Mouse (Mus musculus): Measurements from ENCODE around the gene Cyth1. TPM values are rescaled to one million over a fixed set of nuclear protein-coding genes. Genes with fewer than 3 reads are reported as not detected.

Cyth1 gene
- polyA plus RNA-seq, 3 experiments from 2014 or later = 33.8 to 51.6 (median 41.7) TPM

- ATAC-seq = no peak
These were observed 145.0 kb downstream of the Cyth1 start for GRCm38 (mm10) chr11:118103383-118103782.

- ATAC-seq = peak; percentile 80
These were observed 145.6 kb downstream of the Cyth1 start for GRCm38 (mm10) chr11:118102838-118103237.

- ATAC-seq = no peak
These were observed 147.3 kb downstream of the Cyth1 start for GRCm38 (mm10) chr11:118101133-118101532.

GRCm38 (mm10) chr11:118096736-118097135, 151.7 kb downstream of the Cyth1 start:
- no peak for ATAC-seq

- no peak for ATAC-seq
These were observed 153.4 kb downstream of the Cyth1 start for GRCm38 (mm10) chr11:118095004-118095403.

GRCm38 (mm10) chr11:118091002-118091670, 157.3 kb downstream of the Cyth1 start:
- ATAC-seq = no peak

GRCm38 (mm10) chr11:118088896-118089295, 159.5 kb downstream of the Cyth1 start:
- ATAC-seq = no peak

GRCm38 (mm10) chr11:118085961-118086360, 162.4 kb downstream of the Cyth1 start:
- ATAC-seq = no peak

- ATAC-seq = no peak
These were observed 163.2 kb downstream of the Cyth1 start for GRCm38 (mm10) chr11:118085176-118085575.

GRCm38 (mm10) chr11:118084266-118084665, 164.1 kb downstream of the Cyth1 start:
- ATAC-seq = no peak

- no peak for ATAC-seq
These were observed 164.6 kb downstream of the Cyth1 start for GRCm38 (mm10) chr11:118083811-118084210.

GRCm38 (mm10) chr11:118082294-118082693, 166.1 kb downstream of the Cyth1 start:
- ATAC-seq = no peak

Other genes starting within 250 kb of the Cyth1 start
- gene Dnah17, start 118.0 kb downstream of the Cyth1 start, polyA plus RNA-seq (2017; shearing (Covaris generic)) = under 1 TPM; 0.11 to 0.73 (median 0.60) TPM
- gene Usp36, start 41.7 kb upstream of the Cyth1 start, polyA plus RNA-seq (2017; shearing (Covaris generic)) = 10 to 100 TPM; 14.3 to 24.4 (median 22.5) TPM
- under 1 TPM in 2 of 3 experiments, not detected in 1; 0.28 to 0.29 TPM for gene Cep295nl, start 93.9 kb upstream of the Cyth1 start, polyA plus RNA-seq (2017; shearing (Covaris generic))
- 10 to 100 TPM in 2 of 3 experiments, 1 to 10 TPM in 1; 6.1 to 17.3 (median 16.4) TPM for gene Timp2, start 107.1 kb upstream of the Cyth1 start, polyA plus RNA-seq (2017; shearing (Covaris generic))
- gene Lgals3bp, start 153.5 kb upstream of the Cyth1 start, polyA plus RNA-seq (2017; shearing (Covaris generic)) = 100 to 1,000 TPM in 2 of 3 experiments, 10 to 100 TPM in 1; 86.5 to 166 (median 133) TPM
- gene Cant1, start 170.5 kb upstream of the Cyth1 start, polyA plus RNA-seq (2017; shearing (Covaris generic)) = 10 to 100 TPM; 23.6 to 35.7 (median 25.1) TPM
- gene C1qtnf1, start 179.6 kb upstream of the Cyth1 start, polyA plus RNA-seq (2017; shearing (Covaris generic)) = not detected
- 1 to 10 TPM; 1.7 to 1.9 (median 1.9) TPM for gene Engase, start 228.2 kb upstream of the Cyth1 start, polyA plus RNA-seq (2017; shearing (Covaris generic))